Mouse (Mus musculus): ENCODE data around the gene E030025P04Rik.

E030025P04Rik gene

DNA sequence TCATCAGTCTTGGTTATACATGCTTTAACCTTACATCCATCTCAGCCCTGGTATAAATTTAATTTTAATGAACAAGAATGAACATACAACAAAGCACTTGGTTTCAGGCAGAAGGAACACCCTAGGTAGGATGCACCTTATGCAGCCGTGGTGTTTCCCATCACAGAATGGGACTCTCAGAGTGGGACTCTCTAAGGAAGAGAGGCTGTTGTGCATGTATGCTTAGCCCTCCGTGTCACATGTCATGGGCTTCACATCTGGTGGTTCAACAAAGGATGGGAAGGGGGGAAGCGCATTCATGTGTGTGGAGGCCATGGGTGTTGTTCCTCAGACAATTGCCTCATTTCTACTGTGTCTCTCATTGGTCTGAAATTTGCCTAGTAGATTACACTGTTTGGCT is 40.8 kb downstream of the E030025P04Rik start:
- no peak for DNase-seq (ENCODE audit: extremely low read depth, insufficient read length, low spot score)

DNA sequence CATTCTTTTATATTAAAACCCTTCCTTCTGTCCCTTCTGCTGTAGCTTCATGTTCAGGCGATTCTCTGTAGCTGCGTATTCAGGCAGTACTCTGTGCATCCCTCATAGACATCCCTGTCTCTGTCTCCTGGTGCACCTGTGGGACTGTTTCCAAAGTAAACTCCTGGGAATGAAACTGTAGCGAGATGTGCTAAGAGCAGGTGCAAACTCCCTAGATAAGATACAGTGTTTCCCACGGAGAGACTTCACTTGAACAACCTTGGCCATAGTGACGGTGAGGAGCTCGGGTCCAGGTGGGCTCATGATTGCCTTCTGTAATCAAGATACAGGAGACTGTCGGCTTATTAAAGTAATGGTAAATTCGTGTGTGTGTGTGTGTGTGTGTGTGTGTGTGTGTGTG is 41.5 kb downstream of the E030025P04Rik start:
- DNase-seq (ENCODE audit: extremely low read depth, insufficient read length, low spot score): no peak

GRCm38 (mm10) chr11:109100266-109100665 is 43.9 kb downstream of the E030025P04Rik start:
- no peak for DNase-seq (ENCODE audit: extremely low read depth, insufficient read length, low spot score)

DNA sequence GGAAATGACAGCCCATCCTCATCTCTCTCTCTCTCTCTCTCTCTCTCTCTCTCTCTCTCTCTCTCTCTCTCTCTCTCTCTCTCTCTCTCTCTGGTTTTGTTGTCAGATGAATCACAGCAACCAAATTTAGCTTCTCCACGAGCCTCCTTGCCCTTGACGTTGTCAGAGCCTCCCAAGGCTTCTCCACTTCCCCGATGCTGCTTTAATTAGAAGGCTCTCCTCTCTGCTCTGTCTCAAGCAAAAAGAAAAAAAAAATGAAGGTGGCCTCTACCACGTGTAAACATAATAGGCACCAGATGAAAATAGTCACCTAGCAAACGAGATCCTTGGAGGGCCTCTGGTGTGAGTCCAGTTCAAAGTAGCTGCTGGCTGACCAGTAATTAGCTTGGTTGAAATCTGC is 52.3 kb downstream of the E030025P04Rik start:
- DNase-seq (ENCODE audit: extremely low read depth, insufficient read length, low spot score): no peak

Data from 3134 (cell line).